Mouse (Mus musculus) hindlimb bud, embryonic 11.5 days (tissue): Measurements from ENCODE around the gene Lrp10.
A peak's percentile ranks its signal among the peaks of the same experiment; 100 is the strongest.

Experiments used
- DNase-seq: peaks from one replicate; pipeline ENCODE4 v3.0.0-alpha.2; 2012; ENCODE audit warnings: low read depth, low spot score; ENCODE audit errors: extremely low spot score

Gene Lrp10

DNA sequence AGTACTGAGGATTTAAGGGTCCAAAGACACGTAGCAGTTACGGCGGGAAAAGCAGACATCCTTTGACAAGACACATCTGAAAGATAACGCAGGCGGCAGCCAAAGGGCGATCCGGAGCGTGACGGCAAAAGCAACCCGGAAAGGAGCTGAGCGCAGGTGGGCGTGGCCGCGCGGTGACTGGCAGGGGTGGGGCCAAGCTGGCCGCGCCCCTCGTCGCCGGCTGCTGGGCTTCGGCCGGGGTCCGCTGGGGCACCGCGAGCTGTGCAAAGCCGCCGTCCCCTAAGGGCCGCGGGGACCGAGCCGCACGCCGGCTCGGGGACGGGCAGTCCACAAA lies at the start of gene Lrp10:
TSS of gene Lrp10 (plus strand) at position 179 of the 334 bp plus-strand sequence.
- DNase-seq, result no peak

- no peak for DNase-seq
These were observed 48.5 kb upstream of the Lrp10 start for GRCm38 (mm10) chr14:54415241-54416020.

- DNase-seq, result no peak
These were observed 47.6 kb upstream of the Lrp10 start for GRCm38 (mm10) chr14:54416229-54416775.

DNA sequence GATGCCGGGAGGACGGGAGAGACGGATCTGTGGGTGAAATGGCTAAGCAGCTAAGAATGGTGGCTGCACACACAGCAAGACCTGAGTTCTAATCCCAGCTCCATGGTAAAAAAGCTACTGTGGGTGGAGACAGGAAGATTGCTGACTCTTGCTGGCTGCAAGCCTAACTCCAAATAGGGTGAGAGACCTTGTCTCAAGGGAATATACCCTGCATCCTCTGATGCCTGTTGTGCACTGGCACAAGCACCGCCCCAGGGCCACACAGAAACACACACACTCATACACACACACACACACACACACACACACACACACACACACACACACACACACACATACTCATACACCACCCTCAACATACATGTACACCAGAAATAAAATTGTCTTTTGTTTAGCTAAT lies 47.1 kb upstream of the Lrp10 start:
- DNase-seq, result no peak

GRCm38 (mm10) chr14:54417623-54418081 lies 46.3 kb upstream of the Lrp10 start, which contains the start of gene Slc7a7:
TSS of gene Slc7a7 (minus strand) at chr14:54417780.
- DNase-seq, result no peak

DNA sequence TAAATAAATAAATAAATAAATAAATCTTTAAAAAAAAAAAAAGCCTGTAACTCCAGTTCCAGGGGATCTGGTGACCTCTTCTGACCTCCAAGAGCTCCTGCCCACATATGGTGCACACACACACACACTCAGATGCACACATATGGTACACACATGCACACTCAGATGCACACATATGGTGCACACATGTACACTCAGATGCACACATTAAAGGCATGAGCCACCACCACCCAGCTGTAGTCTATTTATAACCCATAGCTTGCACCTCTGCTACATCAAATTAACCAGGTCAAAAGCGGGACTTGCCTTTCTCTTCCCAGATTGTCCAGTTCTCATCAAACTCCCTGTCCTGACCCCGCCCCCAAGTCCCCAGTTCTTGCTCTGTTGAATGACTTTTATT lies 42.9 kb upstream of the Lrp10 start:
- DNase-seq, result no peak

GRCm38 (mm10) chr14:54423406-54423805 lies 40.5 kb upstream of the Lrp10 start:
- no peak for DNase-seq

GRCm38 (mm10) chr14:54424634-54425033 lies 39.3 kb upstream of the Lrp10 start:
- DNase-seq, result no peak

GRCm38 (mm10) chr14:54425540-54425939 lies 38.4 kb upstream of the Lrp10 start:
- no peak for DNase-seq

- no peak for DNase-seq
These were observed 37.8 kb upstream of the Lrp10 start for GRCm38 (mm10) chr14:54426003-54426688.

DNA sequence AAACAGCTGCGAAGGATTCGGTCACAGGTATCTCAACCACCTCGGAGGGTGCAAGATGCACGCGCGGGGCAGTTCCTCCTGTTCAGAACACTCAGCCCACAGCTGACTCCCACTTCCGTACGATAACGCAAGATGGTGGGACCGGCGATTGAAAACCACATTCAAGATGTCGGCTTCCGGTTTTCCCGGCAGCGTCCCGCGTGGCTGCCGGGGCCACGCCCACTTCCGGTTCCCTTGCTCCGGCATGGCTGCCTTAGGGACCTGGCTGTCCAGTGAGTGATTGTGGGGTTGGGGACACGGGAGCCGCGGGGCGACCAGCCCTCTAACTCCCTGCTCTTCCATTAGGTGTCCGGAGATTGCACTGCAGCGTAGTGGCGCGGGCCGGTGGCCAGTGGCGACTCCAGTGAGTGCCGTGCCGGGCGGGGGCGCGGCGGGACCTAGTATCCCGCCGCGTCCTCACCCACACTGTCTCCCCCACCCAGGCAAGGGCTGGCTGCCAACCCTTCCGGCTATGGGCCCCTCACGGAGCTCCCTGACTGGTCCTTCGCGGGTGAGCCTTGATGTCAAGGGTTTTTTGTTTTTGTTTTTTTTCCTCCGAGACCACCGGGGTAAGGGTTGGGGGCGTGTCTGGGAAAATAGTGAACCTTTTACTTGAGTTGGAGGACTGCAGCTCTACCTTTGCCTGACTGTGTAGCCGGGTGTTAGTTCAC lies 37.1 kb upstream of the Lrp10 start, which contains the start of gene Mrpl52:
TSS of gene Mrpl52 (plus strand) at position 221 of the 710 bp plus-strand sequence.
- DNase-seq, result peak; percentile 82

DNA sequence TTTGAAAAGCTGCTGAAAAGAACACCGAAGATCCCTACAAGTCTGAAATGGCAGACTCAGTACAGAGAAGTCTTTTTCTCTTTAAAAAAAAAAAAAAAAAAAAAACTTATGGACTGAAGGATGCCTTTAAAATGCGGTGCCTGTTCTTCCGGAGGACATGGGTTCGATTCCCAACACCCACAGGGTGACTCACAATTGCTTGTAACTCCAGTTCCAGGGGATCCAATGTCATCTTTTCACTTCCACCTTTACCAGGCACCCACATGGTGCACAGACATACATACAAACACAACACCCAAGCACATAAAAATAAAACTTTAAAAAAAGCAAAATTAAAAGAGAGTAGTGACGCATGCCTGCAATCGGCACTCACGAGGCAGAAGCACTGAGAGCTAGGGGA lies 36.2 kb upstream of the Lrp10 start:
- DNase-seq, result no peak

GRCm38 (mm10) chr14:54428421-54428820 lies 35.5 kb upstream of the Lrp10 start:
- DNase-seq, result no peak

GRCm38 (mm10) chr14:54429332-54430093 lies 34.4 kb upstream of the Lrp10 start:
- no peak for DNase-seq

DNA sequence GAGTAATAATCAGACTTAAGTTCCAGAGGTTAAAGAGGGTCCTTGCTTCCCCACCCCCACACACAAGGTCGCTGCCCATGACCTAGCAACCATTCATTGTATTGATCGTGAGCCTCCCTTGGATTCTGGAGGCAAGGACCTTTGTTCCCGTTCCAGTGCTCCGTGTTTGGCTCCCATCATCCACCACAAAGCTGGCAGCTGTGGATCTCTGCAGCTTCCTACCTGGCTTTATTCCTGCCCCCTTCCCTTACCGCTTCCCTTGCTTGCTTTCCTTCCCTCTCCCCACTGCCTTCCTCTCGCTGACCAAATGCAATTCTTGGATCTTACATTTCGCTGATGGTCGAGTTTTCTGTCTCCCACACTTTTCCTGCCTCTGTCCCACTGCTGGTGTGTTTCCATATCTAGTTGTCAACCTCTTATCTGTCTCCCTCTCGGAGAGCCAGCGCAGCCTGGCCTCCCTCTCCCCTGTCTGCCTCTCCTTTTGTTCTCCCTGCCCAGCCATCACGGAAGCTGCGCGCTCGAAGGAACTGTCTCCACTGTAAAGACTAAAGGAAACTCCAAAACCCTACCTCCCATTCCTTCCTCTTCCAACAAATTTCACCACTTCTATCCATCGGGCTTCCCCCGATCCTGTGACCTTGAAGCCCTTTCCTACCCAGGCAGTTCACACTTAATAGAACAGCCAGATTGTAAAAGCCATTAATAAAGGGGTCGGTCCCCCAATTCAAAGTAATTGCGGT lies 33.4 kb upstream of the Lrp10 start:
- DNase-seq, result no peak

DNA sequence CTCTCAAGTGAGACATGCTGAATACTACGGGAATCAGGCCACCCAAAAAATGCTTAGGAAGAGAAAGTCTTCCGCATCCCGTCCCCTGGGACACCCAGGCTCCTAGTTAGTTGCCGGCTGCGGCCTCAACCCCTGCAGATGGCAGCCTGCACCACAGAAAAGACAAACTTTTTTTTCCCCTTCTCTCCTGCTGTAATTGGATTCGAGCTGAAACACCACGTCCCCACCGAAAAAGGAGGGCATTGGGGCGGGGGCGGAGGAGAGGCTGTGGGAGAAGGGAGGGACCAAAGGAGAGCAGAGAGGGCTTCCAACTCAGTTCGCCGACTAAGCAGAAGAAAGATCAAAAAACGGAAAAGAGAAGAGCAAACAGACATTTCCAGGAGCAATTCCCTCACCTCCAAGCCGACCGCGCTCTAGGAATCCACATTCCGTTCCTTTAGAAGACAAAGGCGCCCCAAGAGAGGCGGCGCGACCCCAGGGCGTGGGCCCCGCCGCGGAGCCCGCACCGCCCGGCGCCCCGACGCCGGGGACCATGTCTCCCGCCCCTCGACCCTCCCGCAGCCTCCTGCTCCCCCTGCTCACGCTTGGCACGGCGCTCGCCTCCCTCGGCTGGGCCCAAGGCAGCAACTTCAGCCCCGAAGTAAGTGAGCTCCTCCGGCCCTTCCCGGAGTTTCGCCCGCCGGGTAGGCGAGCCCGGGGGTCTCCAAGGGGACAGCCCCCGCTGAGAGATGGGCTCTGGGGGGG lies 32.4 kb upstream of the Lrp10 start, which contains the start of gene Mmp14:
TSS of gene Mmp14 (plus strand) at position 279 of the 744 bp plus-strand sequence.
- no peak for DNase-seq

- no peak for DNase-seq
These were observed 31.7 kb upstream of the Lrp10 start for GRCm38 (mm10) chr14:54432078-54432836.
